Mouse (Mus musculus) cortical plate, adult 2 months (tissue): ENCODE measurements around the gene Nr2f1.

Experiments used
- CTCF ChIP-seq: fragments of 200-500 bp; IDR thresholded peaks from 2 replicates; pipeline ENCODE4 v1.5.1; 2011; ENCODE audit warnings: mild to moderate bottlenecking, control low read depth, low read length; ENCODE audit not compliant: insufficient read depth; ENCODE audit errors: extremely low read depth
- POLR2A ChIP-seq: fragments of 200-500 bp; IDR thresholded peaks from 2 replicates; pipeline ENCODE4 v1.6.1; 2011; ENCODE audit warnings: mild to moderate bottlenecking, low read length, control low read depth; ENCODE audit not compliant: insufficient read depth; ENCODE audit errors: extremely low read depth

- TF ChIP-seq CTCF, result no peak
- TF ChIP-seq POLR2A, result no peak
Measured at GRCm38 (mm10) chr13:78178021-78178420, 21.5 kb downstream of the Nr2f1 start.
